Mouse (Mus musculus): ENCODE measurements at regions not wholly inside any gene's neighbourhood (a gene's known extent, or its start where the extent isn't known, plus 50 kb on each side); places are given as distances from the start of the nearest gene placed in this dataset.
A peak's percentile ranks its signal among the peaks of the same experiment; 100 is the strongest.

DNA sequence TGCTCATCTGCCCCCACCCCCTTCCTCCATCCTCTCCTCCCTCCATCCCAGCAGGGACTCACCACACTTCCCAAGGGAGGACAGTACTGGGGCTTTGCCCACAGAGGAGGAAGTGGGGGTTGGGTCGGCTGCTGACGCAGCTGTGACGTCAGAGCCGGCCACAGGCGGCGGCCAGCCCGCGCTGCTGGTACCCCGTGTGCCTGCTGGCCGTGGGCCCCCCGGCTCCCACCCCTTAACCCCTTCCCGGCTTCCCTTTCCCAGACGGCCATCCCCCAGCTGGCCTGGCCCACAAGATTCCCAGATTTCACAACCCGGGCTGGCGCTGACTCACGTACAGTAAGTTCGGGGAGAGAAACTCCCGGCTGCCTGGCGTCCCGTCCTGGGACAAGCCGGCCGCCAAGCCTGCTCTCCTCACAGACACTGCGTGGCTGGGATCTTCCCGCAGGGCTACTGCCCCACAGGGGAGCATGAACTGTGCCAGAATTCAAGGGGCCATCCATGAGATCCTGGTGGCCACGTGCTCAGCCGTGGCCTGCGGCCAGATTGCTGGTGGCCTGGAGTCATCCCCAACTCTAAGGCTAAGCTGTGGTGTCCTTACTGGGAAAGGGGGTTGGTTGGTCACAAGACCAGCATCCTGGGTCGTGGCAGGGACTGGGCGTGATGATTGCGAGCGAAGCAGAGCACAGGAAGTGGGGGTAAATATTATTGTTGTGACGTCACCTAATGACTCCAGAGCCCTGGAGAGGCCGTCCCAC lies 87.9 kb upstream of the Tmem189 start:
- peak; percentile 59 for ATAC-seq
- Histone ChIP-seq H3K4me3 (ENCODE audit: low read depth, low read length) (peak overlapping the region; percentile 34), H3K9ac (ENCODE audit: low read depth, low read length) (peak overlapping the region; percentile 72), H3K9me3 (ENCODE audit: control insufficient read depth) (no peaks in the 10 kb centered on the region), H3K4me1 (replicated peaks; ENCODE audit: control insufficient read depth, insufficient read depth, low read length) (peaks cover 9% of the 10 kb centered on the region; the same call in 1 of the 2 replicates), H3K27ac (ENCODE audit: low read depth, low read length) (peak overlapping the region; percentile 96), H3K27me3 (replicated peaks; ENCODE audit: control insufficient read depth, insufficient read depth, low read length) (no peaks in the 10 kb centered on the region), H3K36me3 (ENCODE audit: control insufficient read depth, insufficient read depth) (no peaks in the 10 kb centered on the region; the same call in 1 of the 2 replicates), H3K4me2 (replicated peaks; ENCODE audit: low read depth) (peak overlapping the region; percentile 77)
- under 1% methylated on average over 33 of the region's 33 CpGs for WGBS
- no peak for TF ChIP-seq CTCF (IDR thresholded peaks at IDR 0.05; ENCODE audit: low read depth)

DNA sequence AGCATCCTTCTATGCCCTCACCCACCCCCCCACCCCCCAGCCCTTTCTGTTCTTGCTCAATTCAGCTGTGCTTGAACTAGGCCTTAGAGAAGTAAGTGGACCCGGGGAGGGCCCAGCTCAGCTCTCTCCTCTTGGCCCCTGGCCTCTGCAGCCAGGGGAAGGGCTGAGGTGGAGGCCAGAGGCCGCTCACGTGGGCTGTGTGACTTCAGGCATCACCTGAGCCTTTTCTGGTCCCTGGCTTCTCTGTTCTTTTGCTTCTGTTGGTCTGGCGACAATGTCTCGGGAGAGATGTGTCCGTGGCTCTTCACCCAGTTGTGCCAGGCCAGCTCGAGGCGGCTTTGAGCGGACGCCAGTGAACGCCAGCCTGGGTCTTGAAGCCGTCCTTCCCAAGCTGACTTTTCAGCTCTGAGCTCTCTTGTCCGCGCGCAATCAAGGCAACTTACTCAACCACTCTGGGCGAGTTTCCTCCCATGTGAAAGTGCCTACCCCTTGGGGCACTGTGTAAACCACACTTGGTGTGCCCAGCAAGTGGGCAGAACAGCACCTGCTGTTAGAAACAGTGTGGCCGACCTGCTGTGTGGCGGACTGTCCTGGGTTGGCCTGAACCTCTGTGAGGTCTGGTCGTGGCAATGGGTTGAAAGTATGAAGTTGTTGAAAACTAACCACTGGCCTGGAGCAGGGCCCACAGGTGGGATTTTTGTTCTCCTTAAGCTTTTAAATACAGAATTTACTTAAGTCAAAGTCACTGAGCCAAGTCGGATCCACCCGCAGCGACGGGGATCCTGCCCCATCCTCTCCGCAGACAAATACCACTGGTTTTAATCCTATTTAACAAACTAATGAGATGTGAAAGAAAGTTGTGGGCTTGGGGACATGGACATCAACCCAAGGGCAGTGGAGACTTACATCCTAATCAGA lies 86.9 kb upstream of the Tmem189 start:
- H3K4me2 ChIP-seq (replicated peaks; ENCODE audit: low read depth): peak overlapping the region; percentile 77
- H3K9ac ChIP-seq (ENCODE audit: low read depth, low read length): no peak overlapping the region
- TF ChIP-seq CTCF (IDR thresholded peaks at IDR 0.05; ENCODE audit: low read depth): no peak
- 85% methylated on average over 24 of the region's 24 CpGs for WGBS
- no peaks in the 10 kb centered on the region for H3K9me3 ChIP-seq (ENCODE audit: control insufficient read depth)
- no peaks in the 10 kb centered on the region for H3K27me3 ChIP-seq (replicated peaks; ENCODE audit: control insufficient read depth, insufficient read depth, low read length)
- H3K4me3 ChIP-seq (ENCODE audit: low read depth, low read length): no peak overlapping the region
- peak overlapping the region; percentile 96 for H3K27ac ChIP-seq (ENCODE audit: low read depth, low read length)
- H3K4me1 ChIP-seq (replicated peaks; ENCODE audit: control insufficient read depth, insufficient read depth, low read length): peaks cover 9% of the 10 kb centered on the region; the same call in 1 of the 2 replicates
- no peaks in the 10 kb centered on the region; the same call in 1 of the 2 replicates for H3K36me3 ChIP-seq (ENCODE audit: control insufficient read depth, insufficient read depth)
- no peak for ATAC-seq

DNA sequence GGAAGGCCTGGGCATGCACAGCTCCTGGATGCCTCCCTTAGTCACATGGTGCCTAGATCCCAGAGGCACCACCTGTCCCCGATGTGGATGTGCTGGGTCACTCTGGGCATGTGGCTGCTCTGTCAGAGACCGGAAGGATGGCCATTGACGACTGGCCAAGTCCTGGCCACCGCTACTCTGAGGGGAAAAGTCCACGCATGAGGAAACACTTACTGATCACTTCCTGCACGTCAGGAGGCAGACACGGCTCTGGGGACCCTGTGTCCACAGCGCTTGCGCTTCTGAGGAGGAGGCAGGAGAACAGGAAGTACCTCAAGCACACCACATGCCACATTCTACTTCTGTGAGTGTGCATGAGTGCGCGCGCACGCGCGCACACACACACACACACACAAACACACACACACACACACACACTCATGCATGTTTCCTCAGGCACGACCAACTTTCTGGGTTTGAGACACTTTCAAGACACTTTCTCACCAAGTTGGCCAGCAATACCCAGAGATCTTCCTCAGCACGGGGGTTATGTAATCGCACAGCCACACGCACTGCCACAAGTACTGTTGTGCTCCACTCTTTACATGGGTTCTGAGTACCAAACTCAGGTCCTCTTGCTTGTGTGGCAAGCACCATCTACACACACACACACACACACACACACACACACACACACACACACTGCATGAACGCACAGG lies 85.7 kb upstream of the Tmem189 start:
- Histone ChIP-seq H3K9me3 (ENCODE audit: control insufficient read depth) (no peaks in the 10 kb centered on the region), H3K27me3 (replicated peaks; ENCODE audit: control insufficient read depth, insufficient read depth, low read length) (no peaks in the 10 kb centered on the region), H3K4me1 (replicated peaks; ENCODE audit: control insufficient read depth, insufficient read depth, low read length) (peaks cover 9% of the 10 kb centered on the region; the same call in 1 of the 2 replicates), H3K27ac (ENCODE audit: low read depth, low read length) (peak overlapping the region; percentile 66), H3K4me3 (ENCODE audit: low read depth, low read length) (no peak overlapping the region), H3K4me2 (replicated peaks; ENCODE audit: low read depth) (no peak overlapping the region), H3K9ac (ENCODE audit: low read depth, low read length) (no peak overlapping the region), H3K36me3 (ENCODE audit: control insufficient read depth, insufficient read depth) (no peaks in the 10 kb centered on the region; the same call in 1 of the 2 replicates)
- no peak for TF ChIP-seq CTCF (IDR thresholded peaks at IDR 0.05; ENCODE audit: low read depth)
- ATAC-seq: peak; percentile 46
- 56% methylated on average over 20 of the region's 20 CpGs for WGBS

DNA sequence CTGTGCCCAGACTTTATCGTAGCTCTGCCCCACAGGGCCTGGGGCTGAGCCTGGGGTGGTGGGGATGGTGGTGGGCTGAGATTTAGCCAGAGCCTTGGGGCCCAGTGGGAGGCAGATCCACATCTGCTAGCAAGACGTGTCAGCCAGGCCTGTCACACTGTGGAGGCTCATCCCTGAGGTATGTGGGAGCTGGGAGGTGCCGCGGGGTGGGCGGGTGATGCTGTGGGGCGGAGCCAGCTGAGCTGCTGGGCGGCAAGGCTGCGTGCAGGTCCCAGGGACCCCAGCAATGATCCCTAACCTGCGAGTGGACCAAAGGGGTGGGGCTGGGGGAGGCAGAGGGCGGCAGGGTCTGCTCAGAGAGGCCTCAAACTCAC lies 85.2 kb upstream of the Tmem189 start:
- H3K9me3 ChIP-seq (ENCODE audit: control insufficient read depth): no peaks in the 10 kb centered on the region
- H3K4me3 ChIP-seq (ENCODE audit: low read depth, low read length): no peak overlapping the region
- H3K27ac ChIP-seq (ENCODE audit: low read depth, low read length): peak overlapping the region; percentile 66
- H3K4me1 ChIP-seq (replicated peaks; ENCODE audit: control insufficient read depth, insufficient read depth, low read length): peaks cover 9% of the 10 kb centered on the region; the same call in 1 of the 2 replicates
- no peak overlapping the region for H3K9ac ChIP-seq (ENCODE audit: low read depth, low read length)
- TF ChIP-seq CTCF (IDR thresholded peaks at IDR 0.05; ENCODE audit: low read depth): no peak
- no peaks in the 10 kb centered on the region for H3K27me3 ChIP-seq (replicated peaks; ENCODE audit: control insufficient read depth, insufficient read depth, low read length)
- H3K4me2 ChIP-seq (replicated peaks; ENCODE audit: low read depth): no peak overlapping the region
- no peaks in the 10 kb centered on the region; the same call in 1 of the 2 replicates for H3K36me3 ChIP-seq (ENCODE audit: control insufficient read depth, insufficient read depth)
- WGBS: 20% methylated on average over 10 of the region's 10 CpGs
- peak; percentile 11 for ATAC-seq

DNA sequence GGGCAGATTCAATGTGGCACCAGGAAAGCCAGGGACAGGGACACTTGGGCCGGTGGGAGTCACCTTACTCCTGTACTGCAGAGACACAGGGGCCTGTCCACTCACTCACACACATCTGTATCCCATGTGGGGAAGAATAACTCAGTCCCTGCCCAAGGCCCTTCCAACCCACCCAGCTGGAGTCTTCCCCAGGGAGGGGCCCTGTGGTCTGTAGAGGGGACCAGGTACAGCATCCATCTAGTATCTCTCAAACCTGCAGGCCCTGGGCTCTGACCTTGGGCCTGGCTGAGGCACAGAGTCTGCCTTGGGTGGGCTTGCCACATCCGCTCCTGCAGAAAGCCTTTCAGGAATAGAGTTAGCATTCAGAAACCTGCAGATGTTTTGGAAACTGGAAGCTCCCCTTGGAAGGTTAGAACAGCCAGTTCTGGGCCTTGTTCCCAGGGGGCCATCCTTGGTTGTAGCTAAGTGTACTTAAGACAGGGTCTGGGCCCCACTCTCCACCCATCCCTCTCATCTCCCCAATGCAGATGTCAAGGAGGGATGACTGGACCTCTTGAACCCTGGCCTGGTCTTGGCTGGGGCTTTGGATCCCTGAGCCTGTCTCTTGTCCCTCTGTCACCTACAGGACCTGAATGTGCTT lies 84.7 kb upstream of the Tmem189 start:
- WGBS: 87% methylated on average over 2 of the region's 2 CpGs
- Histone ChIP-seq H3K36me3 (ENCODE audit: control insufficient read depth, insufficient read depth) (no peaks in the 10 kb centered on the region; the same call in 1 of the 2 replicates), H3K27ac (ENCODE audit: low read depth, low read length) (peak overlapping the region; percentile 66; the same call in 1 of the 2 replicates), H3K27me3 (replicated peaks; ENCODE audit: control insufficient read depth, insufficient read depth, low read length) (no peaks in the 10 kb centered on the region), H3K9ac (ENCODE audit: low read depth, low read length) (no peak overlapping the region), H3K9me3 (ENCODE audit: control insufficient read depth) (no peaks in the 10 kb centered on the region), H3K4me1 (replicated peaks; ENCODE audit: control insufficient read depth, insufficient read depth, low read length) (peaks cover 9% of the 10 kb centered on the region; the same call in 1 of the 2 replicates), H3K4me2 (replicated peaks; ENCODE audit: low read depth) (no peak overlapping the region), H3K4me3 (ENCODE audit: low read depth, low read length) (no peak overlapping the region)
- TF ChIP-seq CTCF (IDR thresholded peaks at IDR 0.05; ENCODE audit: low read depth): no peak
- ATAC-seq: no peak
